Mouse (Mus musculus) thymus, postnatal 36 days (tissue): ENCODE data around the gene Acer3.

Experiments used
- DNase-seq, 2 experiments: peaks; one replicate each; pipeline ENCODE4 v3.0.0; 2022; ENCODE audit warnings: mixed read lengths in 2 of 2

Acer3 gene

GRCm38 (mm10) chr7:98321083-98321482, at the start of gene Acer3:
TSS of gene Acer3 (minus strand) at chr7:98321208.
- no peak for DNase-seq

DNA sequence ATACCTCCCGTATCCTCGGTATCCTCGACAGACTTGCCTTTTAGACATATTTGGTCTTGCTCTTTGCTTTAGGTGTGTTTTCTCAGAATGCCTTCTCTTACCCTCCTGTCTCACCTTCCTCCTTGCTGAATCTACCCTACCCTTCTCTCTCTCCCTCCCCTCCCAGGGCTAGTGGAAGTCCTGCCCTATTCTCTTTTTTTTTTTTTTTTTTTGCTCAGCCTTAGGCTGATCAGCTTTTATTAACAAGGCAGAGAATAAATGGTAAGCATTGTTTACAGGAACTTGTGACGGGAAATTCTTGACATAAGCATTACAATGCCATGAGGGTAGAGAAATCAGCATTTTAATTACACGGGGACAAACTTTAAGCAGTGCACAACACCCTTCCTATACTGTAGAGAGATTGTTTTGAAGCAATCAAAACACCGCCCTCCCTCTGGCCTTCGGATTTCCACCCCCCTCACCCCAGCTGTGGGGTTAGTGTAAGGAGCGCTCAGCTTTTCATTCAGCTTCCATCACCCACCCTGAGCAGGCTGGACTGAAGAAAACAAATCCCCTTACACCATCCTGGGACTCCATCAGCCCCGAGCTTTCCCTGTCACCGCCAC, 48.9 kb upstream of the Acer3 start:
- DNase-seq = no peak

- DNase-seq = no peak
These were observed 40.7 kb upstream of the Acer3 start for GRCm38 (mm10) chr7:98361662-98362061.

GRCm38 (mm10) chr7:98361063-98361652, 40.1 kb upstream of the Acer3 start, which contains the start of gene Tsku:
TSS of gene Tsku (minus strand) at chr7:98361328.
- peak; percentile 48 to 53 for DNase-seq

- DNase-seq = no peak
These were observed 39.6 kb upstream of the Acer3 start for GRCm38 (mm10) chr7:98360621-98360990.

DNA sequence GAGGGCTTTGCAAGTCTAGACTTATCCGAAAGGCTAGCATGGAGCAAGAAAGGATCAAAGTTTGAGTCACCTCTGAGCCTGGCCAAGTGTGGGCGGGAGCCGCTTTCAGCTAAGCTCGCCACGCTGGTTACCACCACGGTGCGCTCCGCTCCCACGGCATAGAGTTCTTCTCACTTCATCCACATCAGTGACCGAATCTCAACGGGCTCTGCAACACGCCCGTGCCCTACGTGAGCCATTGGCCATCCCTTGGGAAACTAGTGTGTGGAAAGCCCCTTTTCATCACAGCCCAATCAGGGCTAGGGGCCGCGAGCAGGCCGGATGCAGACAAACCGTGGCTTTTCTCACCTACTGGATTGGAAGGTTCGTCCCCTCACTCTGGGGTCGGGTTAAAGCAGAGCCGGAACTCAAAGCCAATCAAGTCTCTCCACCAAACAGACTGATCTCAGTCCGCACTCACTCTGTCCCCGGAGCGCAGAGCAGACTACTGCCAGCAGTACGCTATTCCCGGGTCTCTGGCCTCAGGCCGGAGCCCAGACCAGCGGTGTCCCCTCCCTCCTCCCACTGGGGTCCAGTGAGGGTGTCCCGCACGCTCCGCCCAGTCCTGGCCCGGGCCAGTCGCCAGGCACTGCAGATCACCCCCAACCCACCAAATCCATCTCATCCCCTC, 39.1 kb upstream of the Acer3 start:
- peak in 1 of 2 experiments; percentile 10 for DNase-seq

DNA sequence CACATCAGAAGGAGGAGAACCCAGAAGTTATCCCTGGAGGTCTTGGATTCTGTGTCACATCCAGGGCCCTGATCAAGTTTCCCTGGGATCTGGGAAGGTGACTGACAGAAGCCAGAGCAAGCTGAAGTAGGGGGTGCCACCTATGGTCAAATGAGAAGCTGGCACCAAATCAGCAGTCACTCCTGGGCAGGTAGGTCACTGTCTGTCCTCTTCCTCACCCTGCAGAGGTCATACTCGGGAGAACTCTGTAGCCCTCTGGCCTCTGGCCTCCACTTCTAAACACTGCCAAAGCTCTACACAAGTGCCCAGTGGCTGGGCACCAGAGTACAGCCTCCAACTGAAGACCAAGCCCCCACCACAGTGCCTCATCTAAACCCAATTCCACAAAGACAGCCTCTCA, 37.0 kb upstream of the Acer3 start:
- DNase-seq = no peak

DNA sequence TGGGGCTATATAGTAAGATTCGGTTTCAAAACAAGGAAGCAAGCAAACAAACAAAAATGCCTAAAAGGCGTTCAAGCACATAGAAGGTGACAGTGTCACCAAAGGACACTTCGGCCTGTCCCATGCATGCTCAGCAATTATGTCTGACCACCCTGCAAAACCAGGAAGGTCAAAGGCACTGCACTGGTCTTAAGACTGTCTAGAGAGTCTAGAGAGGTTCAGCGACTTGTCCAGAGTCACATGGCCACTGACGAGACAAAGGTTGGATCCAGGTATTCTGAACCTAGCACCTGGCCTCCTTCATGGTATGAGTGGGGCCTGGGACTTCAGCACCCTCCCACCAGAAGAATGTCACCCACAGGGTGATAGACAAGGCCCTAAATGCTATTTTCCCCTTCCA, 36.3 kb upstream of the Acer3 start:
- no peak for DNase-seq

DNA sequence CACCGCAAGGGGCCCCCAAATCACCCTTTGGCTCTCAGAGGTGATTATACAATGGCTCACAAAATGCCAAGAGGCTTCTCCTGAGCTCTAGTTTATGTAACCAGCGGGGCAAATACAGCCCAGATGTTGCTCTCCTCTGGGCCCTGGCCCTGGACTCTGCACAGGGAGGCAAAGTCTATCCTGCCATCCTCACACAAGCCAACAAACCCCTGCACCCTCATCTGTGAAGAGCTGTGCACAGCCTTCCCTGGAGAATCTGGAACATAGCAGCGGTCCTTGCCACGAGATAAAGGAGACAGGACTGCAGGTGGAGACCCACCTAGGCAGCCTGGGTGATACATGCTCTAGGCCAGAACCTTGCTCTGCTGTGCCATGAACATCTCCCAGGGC, 33.9 kb upstream of the Acer3 start:
- DNase-seq = no peak

DNA sequence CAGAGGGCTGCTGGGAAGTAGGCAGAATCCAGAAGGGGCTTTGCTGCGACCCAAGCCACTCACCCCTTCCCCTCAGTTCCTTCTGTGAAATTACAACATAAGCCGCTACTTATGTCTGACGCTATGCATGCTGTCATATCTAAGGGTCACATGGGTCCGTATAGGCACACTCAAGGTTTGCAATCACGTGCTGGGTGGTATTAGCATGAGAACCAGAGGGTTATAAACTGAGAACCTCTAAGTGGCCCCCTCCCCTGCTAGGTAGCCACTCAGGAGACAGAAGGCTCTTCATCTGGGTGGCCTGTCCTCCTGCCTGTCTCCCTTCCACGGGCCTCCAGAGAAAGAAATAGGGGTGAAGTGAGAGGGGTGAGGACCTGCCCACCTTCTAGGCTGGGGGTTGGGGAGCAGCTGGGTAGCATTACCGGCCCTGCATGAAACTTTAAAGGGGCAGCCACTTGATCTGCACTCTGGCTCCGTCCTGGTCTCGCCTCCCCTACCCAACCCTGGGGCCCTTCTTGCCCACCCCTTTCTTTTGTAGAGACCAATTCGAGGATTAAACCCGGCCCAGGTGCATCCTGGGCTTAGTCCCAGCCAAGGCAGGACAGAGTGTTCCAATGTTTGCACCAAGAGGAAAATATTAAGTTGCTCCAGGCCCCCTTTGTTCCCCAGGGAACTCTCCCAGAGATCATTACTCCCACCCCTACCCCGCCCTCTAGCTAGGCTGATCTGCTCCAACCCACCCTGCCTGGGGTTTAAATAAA, 33.3 kb upstream of the Acer3 start:
- DNase-seq = no peak

GRCm38 (mm10) chr7:98353616-98354015, 32.6 kb upstream of the Acer3 start:
- no peak for DNase-seq

DNA sequence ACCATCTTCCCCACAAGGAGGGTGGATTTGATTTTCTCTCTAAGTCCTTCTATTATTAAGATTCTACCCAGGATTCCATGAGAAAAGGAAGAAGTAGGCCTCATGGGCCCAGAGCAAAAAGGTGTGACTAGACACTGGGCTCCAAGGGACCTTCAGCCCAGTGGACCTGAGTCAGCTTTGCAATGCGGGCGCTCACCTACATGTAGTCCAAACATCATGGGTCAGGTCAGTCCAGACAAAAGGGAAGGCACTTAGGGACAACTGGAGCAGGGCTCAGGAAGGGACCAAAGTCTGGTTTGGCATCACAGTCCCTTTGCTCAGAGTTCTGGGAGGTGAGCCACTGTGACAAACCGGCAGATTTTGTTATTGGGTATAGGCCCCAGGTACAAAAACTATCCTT, 30.5 kb upstream of the Acer3 start:
- no peak for DNase-seq

DNA sequence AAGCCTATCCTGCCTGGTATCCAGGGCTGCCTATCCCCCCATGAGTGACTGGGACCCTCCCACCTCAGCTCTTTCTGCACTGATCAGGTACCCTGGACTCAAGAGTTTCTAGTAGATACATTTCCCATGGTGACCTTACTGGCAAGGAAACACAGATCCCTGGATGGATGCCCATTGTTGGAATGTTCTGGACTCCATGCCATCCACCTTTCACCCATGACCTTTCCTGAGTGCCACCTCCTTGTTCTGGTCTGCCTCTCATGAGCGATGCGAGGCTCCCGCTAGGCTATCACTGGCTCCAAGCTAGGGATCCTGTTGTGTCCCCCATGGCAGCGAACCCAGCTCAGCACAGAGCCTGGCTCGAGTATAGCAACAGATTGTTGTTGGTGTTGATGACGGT, 28.8 kb upstream of the Acer3 start:
- DNase-seq = no peak

GRCm38 (mm10) chr7:98349096-98349495, 28.1 kb upstream of the Acer3 start:
- peak; percentile 74 to 81 for DNase-seq

- DNase-seq = peak; percentile 64
These were observed 27.0 kb upstream of the Acer3 start for GRCm38 (mm10) chr7:98348043-98348442.

DNA sequence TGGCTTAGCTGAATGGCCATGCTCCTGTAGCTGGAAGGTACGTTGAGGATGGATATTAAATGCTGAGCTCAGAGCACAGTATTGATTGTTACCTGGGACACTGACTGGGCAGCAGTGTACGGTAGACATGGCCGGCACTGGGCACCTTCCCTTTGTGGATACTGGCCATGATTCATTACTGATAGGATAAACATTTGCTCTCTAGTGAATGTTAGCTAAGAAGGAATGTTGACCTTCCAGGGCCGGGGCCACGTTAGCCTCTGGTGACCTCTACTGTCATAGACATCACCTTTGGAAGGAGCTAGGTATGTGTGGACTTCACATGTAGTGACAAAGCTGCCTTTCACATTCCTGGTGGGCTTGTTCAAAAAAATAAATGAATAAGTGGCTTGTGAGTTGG, 26.5 kb upstream of the Acer3 start:
- no peak for DNase-seq

DNA sequence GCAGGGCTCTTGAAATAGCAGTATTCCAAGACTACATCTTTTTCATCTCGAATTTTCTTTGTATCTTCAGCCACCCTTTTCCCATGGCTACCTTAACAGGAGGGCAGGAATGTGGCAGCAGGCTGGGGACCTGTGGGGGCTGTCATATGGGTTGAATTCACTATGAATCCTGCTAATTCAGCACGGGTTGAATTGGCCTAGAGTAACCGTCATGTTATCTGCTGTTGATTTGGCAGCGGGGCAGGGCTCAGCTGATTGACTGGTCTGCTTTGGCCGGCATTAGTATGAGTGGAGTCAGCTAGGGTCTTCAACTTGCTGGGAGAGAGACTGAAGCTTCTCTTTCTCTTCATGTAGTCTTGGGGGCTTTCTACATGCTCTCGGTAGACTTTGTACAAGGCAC, 24.0 kb upstream of the Acer3 start:
- DNase-seq = no peak

DNA sequence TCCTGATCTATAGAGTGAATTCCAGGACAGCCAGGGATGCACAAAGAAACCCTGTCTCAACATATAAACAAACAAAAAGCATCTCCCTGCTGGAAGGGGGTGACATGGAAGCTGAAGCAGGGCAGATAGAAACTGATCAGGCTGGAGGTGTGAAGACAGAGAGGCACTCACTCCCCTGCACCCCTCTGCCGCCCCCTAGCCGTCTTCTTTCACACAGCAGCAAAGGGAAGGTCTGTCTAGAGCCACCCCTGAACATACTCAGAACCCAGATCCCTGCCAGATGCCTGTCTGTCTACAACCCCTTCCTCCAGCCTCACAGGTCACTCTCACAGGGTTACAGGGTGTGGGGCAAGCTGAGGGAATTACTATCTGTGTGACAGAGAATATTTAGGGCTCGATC, 23.4 kb upstream of the Acer3 start:
- peak; percentile 59 to 63 for DNase-seq

GRCm38 (mm10) chr7:98342249-98342648, 21.2 kb upstream of the Acer3 start:
- DNase-seq = no peak

DNA sequence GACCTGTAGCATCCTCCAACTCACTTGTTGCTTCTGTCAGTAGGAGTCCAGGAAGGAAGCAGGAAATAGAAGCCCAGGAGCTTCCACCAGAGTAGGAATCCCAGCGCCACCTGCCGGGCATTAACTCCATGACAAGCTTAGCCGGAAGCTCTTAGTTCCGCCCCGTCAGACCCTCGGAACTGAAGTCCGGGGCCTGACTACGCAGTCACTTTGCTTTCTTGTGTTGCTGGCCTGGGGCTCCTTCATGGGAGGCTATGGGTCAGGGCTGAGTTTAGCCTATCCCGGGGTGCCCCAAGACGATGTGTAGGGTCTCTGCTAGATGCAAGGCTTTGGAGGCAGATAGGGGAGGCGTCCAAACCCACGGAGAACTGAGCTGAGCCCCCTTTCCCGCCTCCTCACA, 20.5 kb upstream of the Acer3 start:
- DNase-seq = peak; percentile 80 to 85

- no peak for DNase-seq
These were observed 19.3 kb upstream of the Acer3 start for GRCm38 (mm10) chr7:98340343-98340742.

GRCm38 (mm10) chr7:98333987-98334386, 13.0 kb upstream of the Acer3 start:
- DNase-seq = no peak

GRCm38 (mm10) chr7:98333507-98333906, 12.5 kb upstream of the Acer3 start:
- no peak for DNase-seq
